Mouse (Mus musculus) embryo, embryonic 11 days (tissue): Measurements from ENCODE around the gene Psmb1.
A peak's percentile ranks its signal among the peaks of the same experiment; 100 is the strongest.
"Not testable (repeated sequence)": the region's sequence is repeated elsewhere in the genome, so short reads cannot be mapped to it uniquely, and the experiment has no call there.

Experiments
- DNase-seq: peaks from one replicate; pipeline ENCODE4 v3.0.0-alpha.2; 2015

Gene Psmb1

DNA sequence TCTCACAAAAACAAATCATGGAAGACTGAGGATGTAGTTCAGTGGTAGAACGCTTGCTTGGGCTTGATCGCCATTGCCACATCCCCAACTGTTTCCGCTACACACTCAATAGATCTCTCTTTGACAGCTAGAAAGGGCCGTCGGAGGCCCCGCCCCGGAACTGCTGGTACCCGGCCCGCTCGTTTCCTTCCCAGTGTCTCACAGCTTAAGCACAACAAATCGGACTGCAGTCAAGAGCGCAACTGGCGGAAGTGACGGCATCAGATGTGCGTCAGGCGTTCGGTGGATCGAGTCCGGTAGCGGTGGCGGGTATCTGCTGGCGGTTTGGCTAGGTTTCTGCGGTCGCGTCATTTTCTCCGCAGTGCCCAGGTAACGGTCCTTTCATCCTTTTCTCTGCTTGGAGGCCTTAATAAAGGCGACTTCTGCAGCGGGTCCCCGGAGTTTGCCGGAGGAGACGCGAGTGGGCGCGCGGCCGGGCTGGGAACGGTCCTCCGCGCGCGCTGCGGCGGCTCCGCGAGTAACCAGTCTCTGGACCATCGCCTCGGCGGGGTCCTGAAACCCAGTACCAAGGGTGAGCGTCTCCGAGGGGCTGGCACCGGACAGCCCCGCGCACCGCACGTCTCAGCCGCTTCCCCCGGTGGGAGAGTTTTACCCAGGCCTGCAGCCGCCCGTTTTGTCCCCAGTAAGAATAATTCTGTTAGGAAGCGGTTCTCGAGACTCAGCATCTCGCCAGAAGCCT lies at the start of gene Psmb1, which contains the start of gene Tbp:
Psmb1 (minus strand) TSS at position 96 of the 739 bp plus-strand sequence.
Tbp (plus strand) TSS at position 233 of the 739 bp plus-strand sequence.
- DNase-seq, result peak; percentile 98

DNA sequence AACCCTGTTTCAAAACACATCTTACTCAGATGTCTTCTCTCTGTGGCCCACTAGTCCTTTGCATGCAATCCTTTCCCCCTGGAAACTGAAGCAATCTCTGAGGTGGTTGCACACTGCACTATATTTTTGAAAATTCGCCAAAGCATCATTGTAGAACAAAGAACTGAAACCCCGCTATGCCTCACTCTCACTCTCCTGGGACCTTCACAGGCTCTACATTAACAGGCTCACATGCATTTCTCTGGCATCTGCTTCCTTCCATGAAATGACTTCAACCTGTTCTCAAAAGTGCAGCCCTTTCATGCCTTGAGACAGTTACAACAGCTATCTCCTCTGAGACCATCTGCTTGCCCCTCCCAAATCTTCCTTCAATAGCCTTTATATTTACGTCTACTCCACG lies 46.9 kb upstream of the Psmb1 start:
- DNase-seq, result no peak

DNA sequence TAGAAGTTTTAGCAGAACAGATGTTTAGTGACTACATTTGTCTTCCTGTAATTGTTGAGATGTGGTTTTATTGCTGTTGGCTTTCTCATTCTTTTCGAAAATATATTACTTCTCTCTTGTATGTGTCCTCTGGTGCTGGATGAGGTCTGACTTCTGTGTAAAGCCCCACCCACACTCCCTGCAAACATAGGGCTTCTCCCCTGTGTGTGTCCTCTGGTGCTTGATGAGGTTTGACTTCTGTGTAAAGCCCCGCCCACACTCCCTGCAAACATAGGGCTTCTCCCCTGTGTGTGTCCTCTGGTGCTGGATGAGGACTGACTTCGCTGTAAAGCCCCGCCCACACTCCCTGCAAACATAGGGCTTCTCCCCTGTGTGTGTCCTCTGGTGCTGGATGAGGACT lies 44.3 kb upstream of the Psmb1 start:
- not testable (repeated sequence) for DNase-seq

DNA sequence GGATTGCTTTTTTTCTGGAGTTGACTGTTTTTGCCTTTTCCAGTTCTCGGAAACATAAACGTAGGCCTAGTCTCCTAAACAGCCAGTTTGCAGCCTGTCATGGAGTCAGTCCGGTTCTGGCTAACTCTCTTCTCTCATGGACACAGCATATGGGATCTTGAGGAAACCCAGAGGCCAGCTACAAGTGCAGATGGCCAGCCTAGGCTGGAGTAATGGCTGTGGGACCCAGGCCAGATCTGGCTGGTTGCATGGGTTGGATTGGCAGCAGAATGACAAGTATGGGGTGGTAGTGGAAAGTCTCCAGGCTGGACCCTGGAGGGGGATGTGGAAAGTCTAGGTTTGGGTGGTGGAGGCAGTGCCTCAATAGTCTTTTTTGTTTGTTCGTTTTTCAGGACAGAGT lies 40.8 kb upstream of the Psmb1 start:
- DNase-seq, result no peak

DNA sequence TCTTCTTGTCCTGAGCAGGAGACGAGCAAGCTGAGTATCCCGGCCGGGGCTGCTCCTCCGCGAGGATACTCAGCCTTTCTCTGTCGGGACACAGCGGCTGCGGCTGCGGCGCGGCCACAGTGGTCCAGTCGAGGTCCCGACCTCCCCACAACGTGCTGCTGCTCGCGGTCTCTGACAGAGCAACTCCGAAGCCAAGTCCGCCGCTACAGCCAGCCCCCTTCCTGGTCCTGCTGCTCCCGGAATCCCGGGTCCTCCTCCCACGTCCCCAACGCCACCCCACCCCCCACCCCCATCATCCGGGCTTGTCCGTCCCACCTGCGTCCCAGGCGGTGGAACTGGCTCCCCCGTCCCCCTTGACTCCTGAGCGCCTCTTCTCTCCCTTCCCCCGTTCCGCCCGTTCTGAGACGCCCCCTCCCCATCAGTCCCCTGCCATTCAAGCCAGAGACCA lies 36.9 kb upstream of the Psmb1 start:
- DNase-seq, result peak; percentile 67

DNA sequence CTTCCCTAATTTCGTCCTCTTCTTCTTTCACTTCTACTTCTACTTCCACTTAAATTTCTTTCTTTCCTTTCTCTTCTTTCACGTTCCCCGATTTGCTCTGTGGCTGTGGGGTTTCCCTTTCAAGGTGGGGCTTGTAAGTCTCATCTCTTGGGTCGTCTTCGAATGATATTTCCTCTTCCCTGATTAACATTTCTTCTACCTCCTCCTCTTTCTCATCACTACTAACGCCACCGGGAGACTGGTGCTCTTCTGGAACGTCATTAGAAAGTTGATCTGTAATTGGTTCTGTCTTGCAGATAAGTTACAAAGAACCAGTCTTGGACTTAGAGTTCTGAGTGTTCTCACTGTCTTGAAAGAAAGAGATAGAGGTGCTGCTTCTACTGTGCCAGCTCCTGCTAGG lies 36.4 kb upstream of the Psmb1 start:
- DNase-seq, result no peak

DNA sequence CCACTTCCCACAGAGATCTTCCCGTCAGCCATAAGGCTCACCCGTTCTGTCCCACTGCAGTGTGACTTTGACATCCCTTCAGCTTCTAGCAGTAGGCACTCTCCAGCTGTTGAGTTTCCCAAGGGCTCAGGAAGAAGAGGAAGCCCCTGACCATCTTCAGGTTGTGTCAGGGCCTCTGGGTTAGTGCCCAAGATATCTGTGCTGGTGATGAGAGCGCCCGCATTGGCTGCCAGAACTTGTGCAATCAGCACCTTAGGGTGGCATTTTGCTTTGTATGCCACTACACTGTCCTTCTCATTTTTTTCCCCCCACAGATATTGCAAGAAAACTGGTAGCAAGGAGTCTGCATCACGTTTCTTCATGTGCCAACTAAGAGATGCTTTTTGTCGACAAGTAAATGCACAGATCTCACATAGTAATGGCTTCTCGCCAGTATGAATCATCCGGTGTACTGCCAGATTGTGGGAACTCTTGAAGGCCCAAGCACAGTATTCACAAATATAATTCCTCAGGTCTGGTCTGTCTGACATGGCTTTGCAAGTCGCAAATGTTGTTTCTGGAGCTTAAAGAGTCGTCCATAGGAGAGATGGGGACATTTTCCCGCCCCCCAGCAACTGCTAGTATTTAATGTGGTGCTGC lies 35.7 kb upstream of the Psmb1 start:
- DNase-seq, result no peak

DNA sequence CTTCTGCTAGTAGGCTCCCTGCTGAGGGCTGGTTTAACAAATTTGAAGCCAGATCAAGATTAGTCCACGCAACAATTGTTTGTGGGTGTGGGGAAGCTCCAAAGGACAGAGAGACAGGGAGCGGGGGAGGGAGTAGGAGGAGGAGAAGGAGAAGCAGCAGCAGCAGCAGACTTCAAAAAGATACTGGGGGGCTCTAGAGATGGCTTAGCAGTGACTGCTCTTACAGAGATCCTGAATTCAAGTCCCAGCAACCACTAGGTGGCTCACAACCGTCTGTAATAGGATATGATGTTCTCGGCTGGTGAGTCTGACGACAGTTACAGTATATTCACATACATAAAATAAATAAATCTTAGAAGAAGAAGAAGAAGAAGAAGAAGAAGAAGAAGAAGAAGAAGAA lies 30.6 kb upstream of the Psmb1 start:
- DNase-seq, result peak; percentile 73

DNA sequence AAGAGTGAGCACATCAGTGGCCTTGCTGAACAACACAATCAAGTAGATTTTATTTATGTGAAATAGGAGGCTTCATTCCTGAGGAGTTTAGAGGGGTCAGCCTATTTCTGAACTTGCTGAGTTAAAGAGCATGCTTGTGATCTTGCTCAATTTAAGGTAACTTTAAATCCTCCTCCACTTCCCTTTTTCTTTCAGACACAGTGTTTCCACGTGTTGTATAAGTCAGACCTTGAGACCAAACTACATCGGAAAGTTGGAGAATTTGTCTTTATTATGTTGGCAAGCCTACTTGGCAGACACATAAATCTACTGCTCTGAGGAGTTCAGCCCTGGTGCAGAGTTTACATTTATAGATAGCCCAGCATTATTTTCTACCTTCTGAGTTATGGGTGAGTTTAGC lies 29.3 kb upstream of the Psmb1 start:
- no peak for DNase-seq

DNA sequence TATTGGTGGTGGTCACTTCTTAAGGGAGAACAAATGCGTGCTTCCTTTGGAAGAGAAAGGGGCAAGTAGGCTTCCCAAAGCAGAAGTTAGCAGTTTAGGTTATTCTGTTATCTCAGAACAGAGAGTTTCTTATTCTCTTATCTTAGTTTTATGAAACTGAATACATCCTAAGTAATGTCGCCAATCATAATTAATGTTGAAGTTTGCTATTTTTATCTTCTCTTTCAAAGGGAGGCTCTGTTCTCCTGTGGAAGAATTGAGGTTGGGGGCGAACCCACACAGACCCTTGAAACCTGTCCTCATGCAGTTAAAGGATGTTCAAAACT lies 28.2 kb upstream of the Psmb1 start:
- DNase-seq, result no peak

DNA sequence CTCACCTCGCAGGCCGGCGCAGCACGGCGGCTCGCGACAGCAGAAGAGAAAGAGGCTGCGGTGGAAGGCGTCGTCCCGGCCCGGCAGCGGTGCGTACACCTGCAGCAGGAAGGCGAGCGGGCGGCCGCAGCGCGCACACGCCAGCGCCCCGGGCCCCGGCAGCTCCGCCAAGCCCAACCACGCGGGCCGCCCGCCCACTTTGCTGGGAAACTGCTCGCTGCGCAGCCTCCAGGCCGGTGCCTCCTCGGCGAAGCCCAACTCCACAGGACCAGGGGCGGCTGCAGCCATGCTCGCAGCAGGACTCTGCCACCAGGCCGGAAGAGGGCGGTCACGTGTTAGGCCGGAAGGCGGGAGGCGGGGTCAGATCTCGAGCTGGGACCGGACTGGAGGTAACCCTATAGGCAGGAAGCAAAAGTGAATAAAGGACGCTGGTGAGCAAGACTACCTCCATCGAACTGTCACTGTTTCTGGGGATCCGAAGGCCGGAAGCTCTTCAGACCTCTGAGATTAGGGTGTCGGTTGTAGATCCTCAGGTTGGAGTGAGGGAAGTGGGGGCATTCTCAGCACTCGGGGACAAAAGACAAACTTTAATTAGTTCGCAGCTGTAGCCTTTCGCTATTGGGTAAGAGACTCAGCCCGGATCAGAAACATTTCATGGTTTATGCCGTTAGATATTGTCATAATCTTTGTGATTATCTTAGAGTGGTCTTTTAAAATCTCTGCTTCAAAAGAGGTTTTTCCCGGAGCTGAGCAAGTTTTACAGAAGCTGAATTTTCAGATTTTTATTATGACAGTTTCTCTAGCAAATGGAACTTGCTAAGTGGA lies 27.6 kb upstream of the Psmb1 start, which contains the start of gene Pdcd2:
Pdcd2 (minus strand) TSS at position 316 of the 825 bp plus-strand sequence.
- DNase-seq, result peak; percentile 97

DNA sequence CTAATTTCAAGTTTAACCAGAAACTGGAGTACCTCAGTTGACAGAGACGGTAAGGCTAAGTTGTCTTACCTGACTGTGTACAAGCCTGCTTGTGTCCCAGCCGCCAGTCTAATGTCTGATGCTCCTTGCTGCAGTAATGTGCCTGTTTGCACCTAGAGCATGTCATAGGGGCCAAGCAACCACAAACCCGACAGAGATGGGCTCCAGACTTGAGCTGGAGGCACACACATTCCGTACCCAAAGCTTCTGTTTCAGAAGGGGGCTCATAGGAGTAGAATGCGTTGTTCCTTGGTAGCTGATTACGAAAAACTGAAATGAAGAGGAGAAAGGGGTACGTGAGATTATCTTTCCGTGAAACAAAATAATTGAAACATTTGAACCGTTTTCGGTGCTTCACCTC lies 26.8 kb upstream of the Psmb1 start:
- DNase-seq, result no peak

DNA sequence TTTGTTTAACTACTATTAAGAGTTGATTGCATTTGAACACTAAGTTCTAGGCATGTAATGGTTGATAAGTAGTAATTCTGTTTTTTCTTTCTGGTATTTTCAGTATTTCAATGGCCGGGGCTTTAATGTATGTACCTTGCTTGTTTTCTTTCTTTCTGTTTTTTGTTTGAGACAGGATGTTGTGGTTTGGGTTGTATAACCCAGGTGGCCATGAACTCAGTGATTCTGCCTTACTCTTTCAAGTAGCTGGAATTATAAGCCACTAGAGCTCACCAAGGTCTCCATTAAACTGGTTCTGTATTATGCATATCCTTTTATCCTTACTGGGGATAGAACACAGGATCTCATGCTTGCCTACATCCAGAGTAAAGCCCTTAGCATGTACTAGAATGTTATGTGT lies 19.2 kb upstream of the Psmb1 start:
- DNase-seq, result no peak

DNA sequence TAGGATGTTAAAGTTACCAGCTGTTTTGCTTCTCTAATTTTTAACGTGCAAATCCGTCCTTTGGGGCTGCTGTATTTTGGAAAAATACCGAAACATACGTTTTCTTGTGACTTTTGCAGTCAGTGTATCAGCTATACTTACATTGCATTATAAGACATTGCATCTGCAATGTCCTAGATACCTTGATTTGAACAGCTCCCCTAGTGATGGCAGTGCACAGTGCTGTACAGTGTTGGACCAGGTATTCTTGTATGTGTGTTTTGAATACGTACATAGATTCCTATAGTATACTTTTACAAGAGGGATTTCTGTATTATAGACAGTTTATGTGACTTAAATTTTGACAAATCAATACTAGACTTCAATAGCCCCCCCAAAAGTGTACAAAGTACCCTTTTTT lies 18.6 kb upstream of the Psmb1 start:
- DNase-seq, result no peak

DNA sequence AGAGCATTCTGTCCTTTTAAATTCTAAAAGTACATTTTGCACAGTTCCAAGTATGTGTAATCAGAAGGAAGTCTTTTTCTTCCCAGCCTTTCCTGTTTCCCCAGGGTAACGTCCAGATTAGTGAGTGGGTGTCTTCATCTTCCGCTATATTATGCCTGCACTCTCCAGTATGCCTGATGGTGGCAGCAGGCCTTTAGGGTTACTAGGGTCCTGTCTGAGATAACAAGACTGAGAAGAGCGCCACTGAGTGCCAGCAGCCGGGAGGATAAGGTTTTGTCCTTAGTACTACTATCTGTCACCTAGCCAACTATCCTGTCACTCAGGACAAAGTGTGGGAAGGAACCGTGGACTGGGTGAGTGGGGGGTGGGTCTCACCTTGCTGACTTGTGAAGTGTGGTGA lies 18.2 kb upstream of the Psmb1 start:
- DNase-seq, result no peak

DNA sequence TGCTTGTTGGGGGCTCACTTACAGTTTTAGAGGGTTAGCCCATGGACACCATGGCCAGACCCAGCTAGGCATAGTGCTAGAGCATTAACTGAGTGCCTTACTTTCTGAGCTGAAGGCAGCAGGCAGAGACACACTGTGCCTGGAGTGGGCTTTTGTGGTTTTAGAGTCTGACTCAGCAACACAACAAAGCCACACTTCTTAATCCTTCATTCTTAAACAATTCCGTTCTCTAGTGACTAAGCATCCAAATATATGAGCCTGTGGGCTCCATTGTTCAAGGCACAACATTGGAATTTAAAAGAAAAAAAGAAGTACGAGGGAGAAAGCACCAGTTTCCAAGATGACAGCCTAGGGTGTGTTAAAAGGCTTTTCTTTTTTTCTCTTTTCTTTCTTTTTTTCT lies 11.1 kb upstream of the Psmb1 start:
- no peak for DNase-seq

DNA sequence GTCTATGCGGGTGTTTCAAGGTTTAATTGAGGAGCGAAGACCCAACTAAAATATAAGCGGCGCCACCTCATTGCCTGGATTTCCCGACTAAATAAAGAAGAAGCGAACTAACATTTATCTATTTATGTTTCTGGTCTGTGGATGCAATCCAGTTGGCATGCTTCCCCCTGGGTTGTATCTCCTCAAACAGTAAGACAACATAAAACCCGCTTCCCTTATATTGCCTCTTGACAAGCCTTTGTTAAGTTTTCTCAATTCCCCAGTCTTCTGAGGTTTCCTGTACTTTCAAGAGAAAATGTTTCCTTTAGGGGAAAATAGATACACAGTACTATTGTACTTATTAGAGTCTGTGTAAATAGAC lies 818 bp downstream of the Psmb1 start:
- DNase-seq, result no peak

DNA sequence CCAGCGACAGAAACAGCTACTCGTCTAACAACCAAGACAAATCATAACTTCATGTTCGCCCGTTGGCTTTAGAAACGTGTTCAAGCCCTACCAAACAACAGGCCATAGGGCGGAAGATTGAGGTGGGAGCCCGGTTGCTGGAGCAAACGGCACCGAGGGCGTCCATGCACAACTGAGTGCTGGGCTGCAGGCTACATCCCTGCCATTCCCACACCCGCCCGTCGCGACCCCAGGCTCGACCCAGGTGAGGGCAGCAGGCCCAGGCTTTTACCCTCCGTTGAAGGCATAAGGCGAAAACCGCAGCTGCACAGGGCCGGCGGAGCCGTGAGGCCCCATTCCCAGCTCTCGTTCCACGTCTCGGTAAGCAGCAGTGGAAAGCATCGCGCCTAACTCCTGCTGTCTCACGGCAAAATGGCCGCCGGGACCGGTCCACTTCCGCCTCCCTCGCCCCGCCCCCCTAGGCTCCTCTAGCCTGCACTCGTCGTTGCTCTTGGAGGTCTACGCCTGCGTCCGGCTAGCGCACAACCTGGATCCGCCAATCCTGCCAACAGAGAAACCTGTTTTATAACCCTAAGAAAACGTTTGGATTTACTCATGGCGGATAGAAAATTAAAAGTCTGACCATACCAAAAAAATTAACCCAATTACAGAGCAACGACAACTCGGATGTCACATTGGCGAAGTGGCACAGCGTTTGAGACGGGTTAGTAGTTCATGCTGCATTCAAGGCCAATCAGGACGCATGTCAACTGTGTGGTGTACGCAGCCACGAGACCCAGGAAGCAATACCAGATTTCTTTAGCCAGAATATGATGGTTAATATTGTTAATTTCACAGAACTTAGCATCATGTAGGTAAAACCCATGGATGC lies 1.4 kb downstream of the Psmb1 start:
- peak; percentile 96 for DNase-seq

DNA sequence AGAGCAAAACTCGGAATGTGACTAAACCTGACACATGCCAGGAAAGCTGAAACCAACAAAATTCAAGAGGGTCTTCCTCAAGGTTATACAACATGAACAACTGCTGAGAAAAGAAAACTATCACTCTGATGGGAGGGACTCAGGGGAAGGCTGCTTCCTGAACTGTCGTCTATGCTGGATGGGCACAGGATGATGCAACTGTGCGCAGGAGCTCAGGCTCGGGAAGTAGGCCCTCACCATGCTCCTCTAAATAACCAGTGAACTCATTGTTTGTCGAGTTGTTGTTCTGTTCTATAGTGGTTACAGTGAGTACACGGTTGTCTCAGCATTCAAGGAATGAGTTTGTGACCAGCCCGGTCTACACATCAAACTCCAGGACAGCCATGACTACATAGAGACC lies 9.0 kb downstream of the Psmb1 start:
- no peak for DNase-seq

DNA sequence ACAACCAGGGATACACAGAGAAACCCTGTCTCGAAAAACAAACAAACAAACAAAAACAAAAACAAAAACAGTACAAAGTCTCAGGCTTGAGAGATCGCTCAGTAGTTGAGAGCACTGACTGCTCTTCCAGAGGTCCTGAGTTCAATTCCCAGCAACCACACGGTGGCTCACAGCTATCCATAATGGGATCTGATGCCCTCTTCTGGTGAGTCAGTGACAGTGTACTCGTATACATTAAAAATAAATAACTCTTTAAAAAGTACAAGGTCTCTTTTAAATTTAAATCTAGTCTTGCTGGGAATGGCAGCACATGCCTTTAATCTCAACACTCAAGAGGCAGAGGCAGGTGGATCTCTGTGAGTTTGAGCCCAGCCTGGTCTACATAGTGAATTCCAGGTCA lies 26.9 kb downstream of the Psmb1 start:
- no peak for DNase-seq

DNA sequence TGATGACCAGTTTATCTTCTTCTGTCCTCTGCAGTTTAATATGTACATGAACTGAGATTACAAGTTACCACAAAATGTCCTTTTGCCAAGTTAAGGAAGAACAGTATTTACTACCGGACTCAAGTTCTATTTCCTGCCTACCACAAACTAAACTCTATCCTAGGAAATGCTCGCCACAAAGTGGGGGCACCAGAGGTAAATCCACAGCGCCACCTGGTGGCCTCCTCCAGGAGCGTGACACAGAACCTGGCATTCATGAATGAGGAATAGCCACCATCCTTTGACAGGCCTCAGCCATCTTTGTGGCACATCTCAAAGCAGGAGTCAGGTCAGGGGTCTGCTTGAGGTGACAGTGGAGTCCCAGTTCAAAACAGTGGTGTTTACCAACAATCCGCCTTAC lies 31.9 kb downstream of the Psmb1 start:
- peak; percentile 87 for DNase-seq

DNA sequence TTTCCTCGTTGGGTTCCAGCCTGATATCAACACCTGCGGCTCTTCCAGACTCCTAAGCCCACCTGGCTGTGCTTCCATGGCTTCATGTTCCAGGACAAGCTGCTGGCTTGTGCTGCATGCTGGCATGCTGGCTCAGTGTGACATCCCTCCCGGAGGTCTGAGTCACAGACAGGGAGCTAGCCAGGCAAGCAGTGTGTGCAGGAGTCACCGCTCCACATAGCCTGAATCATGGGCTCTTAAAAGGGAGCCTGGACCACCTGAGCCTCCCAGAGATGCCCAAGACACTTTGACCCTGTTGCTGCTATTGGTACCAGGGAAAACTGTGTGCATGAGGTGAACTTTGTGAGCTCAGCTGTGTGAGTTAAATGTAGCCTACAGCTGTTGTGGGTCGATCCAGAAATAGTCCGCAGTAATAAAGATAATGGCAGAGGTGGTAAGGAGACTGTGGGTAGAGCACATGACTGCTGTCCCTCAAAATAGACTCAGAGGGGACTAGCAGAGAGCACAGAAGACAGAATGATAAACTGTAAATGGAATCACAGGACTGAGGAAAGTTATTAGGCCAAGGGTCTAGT lies 37.5 kb downstream of the Psmb1 start:
- DNase-seq, result no peak

DNA sequence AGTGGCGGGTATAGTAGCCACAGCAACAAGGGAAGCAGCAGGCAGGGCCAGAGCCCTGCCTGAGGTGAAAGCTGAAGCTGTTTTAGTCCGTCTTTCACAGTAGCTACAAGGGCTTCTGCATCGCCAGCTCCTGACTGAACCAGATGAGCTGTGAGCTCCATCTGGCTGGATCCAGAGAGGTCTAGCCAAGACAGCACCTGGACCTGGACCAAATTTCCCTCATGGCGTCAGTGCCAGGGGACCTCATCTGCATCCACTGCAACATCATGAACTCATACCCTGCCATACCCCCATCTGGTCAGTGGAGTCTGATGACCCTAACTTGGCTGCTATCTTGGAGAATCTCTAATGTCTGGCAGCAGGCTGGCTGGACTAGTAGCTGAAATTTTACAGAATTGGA lies 39.8 kb downstream of the Psmb1 start:
- DNase-seq, result no peak
